Mouse (Mus musculus): Measurements from ENCODE around the gene Mier3. TPM values are rescaled to one million over a fixed set of nuclear protein-coding genes. Genes with fewer than 3 reads are reported as not detected.
"Not testable (repeated sequence)": the region's sequence is repeated elsewhere in the genome, so short reads cannot be mapped to it uniquely, and the experiment has no call there.

The Mier3 gene
- total and polyA plus RNA-seq, 3 experiments = 1.6 to 89.2 (median 68.6) TPM

- peaks cover 41% of the 10 kb centered on the region for H3K4me1 ChIP-seq (ENCODE audit: insufficient read depth, low read depth, low read length)
- no peak for TF ChIP-seq TAL1 (conservative IDR thresholded peaks at IDR 0.05; ENCODE audit: low read depth, low read length)
- TF ChIP-seq POLR2AphosphoS5 (IDR thresholded peaks at IDR 0.05; ENCODE audit: insufficient replicate concordance, low read depth, low read length) = no peak
- no peak for TF ChIP-seq GATA2 (IDR thresholded peaks at IDR 0.05; ENCODE audit: borderline replicate concordance, low read depth, low read length)
- no peak for TF ChIP-seq CTCF (IDR thresholded peaks at IDR 0.05; ENCODE audit: low read depth, low read length)
- no peak for TF ChIP-seq GATA1 (IDR thresholded peaks at IDR 0.05; ENCODE audit: borderline replicate concordance, low read length)
- H3K4me3 ChIP-seq (ENCODE audit: low read depth, low read length) = peak overlapping the region; percentile 86
- peaks cover 21% of the 10 kb centered on the region for H3K36me3 ChIP-seq (replicated peaks)
- H3K9me3 ChIP-seq (replicated peaks) = no peaks in the 10 kb centered on the region
- H3K27me3 ChIP-seq (ENCODE audit: insufficient read depth, low read length) = no peaks in the 10 kb centered on the region
- ATAC-seq (ENCODE audit: extremely low read depth, insufficient number of reproducible peaks, low FRiP score, poor library complexity, severe bottlenecking) (peak; percentile 47), DNase-seq (ENCODE audit: low spot score) (peak; percentile 94)
These were observed 5.1 kb downstream of the Mier3 start for GRCm38 (mm10) chr13:111685751-111686462.

GRCm38 (mm10) chr13:111686522-111687284 lies 5.9 kb downstream of the Mier3 start:
- Histone ChIP-seq H3K4me1 (ENCODE audit: insufficient read depth, low read depth, low read length) (peaks cover 41% of the 10 kb centered on the region), H3K4me3 (ENCODE audit: low read depth, low read length) (peak overlapping the region; percentile 86), H3K27me3 (ENCODE audit: insufficient read depth, low read length) (no peaks in the 10 kb centered on the region), H3K36me3 (replicated peaks) (peaks cover 28% of the 10 kb centered on the region), H3K9me3 (replicated peaks) (no peaks in the 10 kb centered on the region)
- ATAC-seq (ENCODE audit: extremely low read depth, insufficient number of reproducible peaks, low FRiP score, poor library complexity, severe bottlenecking) (no peak), DNase-seq (ENCODE audit: low spot score) (peak; percentile 46)
- no peak for TF ChIP-seq TAL1 (conservative IDR thresholded peaks at IDR 0.05; ENCODE audit: low read depth, low read length)
- TF ChIP-seq POLR2AphosphoS5 (IDR thresholded peaks at IDR 0.05; ENCODE audit: insufficient replicate concordance, low read depth, low read length) = no peak
- TF ChIP-seq CTCF (IDR thresholded peaks at IDR 0.05; ENCODE audit: low read depth, low read length) = no peak
- no peak for TF ChIP-seq GATA2 (IDR thresholded peaks at IDR 0.05; ENCODE audit: borderline replicate concordance, low read depth, low read length)
- no peak for TF ChIP-seq GATA1 (IDR thresholded peaks at IDR 0.05; ENCODE audit: borderline replicate concordance, low read length)

- H3K36me3 ChIP-seq (replicated peaks) = peaks cover 34% of the 10 kb centered on the region
- ATAC-seq (ENCODE audit: extremely low read depth, insufficient number of reproducible peaks, low FRiP score, poor library complexity, severe bottlenecking) (peak; percentile 74), DNase-seq (ENCODE audit: low spot score) (peak; percentile 74)
These were observed 6.6 kb downstream of the Mier3 start for GRCm38 (mm10) chr13:111687285-111687781.

GRCm38 (mm10) chr13:111703396-111703795 lies 22.6 kb downstream of the Mier3 start:
- H3K9me3 ChIP-seq (replicated peaks) = no peaks in the 10 kb centered on the region
- TF ChIP-seq GATA2 (IDR thresholded peaks at IDR 0.05; ENCODE audit: borderline replicate concordance, low read depth, low read length) (no peak), TAL1 (conservative IDR thresholded peaks at IDR 0.05; ENCODE audit: low read depth, low read length) (no peak), CTCF (IDR thresholded peaks at IDR 0.05; ENCODE audit: low read depth, low read length) (no peak), POLR2AphosphoS5 (IDR thresholded peaks at IDR 0.05; ENCODE audit: insufficient replicate concordance, low read depth, low read length) (no peak), GATA1 (IDR thresholded peaks at IDR 0.05; ENCODE audit: borderline replicate concordance, low read length) (no peak)
- no peak for ATAC-seq (ENCODE audit: extremely low read depth, insufficient number of reproducible peaks, low FRiP score, poor library complexity, severe bottlenecking)
- H3K27me3 ChIP-seq (ENCODE audit: insufficient read depth, low read length) = no peaks in the 10 kb centered on the region
- no peak for DNase-seq (ENCODE audit: low spot score)
- peaks cover 76% of the 10 kb centered on the region for H3K36me3 ChIP-seq (replicated peaks)
- H3K4me1 ChIP-seq (ENCODE audit: insufficient read depth, low read depth, low read length) = peaks cover 10% of the 10 kb centered on the region; the same call in 1 of the 2 replicates
- H3K4me3 ChIP-seq (ENCODE audit: low read depth, low read length) = no peak overlapping the region

More at GRCm38 (mm10) chr13:111687285-111687781, 6.6 kb downstream of the Mier3 start:
- Histone ChIP-seq H3K4me3 (ENCODE audit: low read depth, low read length) (peak overlapping the region; percentile 86), H3K4me1 (ENCODE audit: insufficient read depth, low read depth, low read length) (peaks cover 41% of the 10 kb centered on the region), H3K9me3 (replicated peaks) (no peaks in the 10 kb centered on the region), H3K27me3 (ENCODE audit: insufficient read depth, low read length) (no peaks in the 10 kb centered on the region)
- TF ChIP-seq CTCF (IDR thresholded peaks at IDR 0.05; ENCODE audit: low read depth, low read length) = no peak
- no peak for TF ChIP-seq POLR2AphosphoS5 (IDR thresholded peaks at IDR 0.05; ENCODE audit: insufficient replicate concordance, low read depth, low read length)
- TF ChIP-seq GATA1 (IDR thresholded peaks at IDR 0.05; ENCODE audit: borderline replicate concordance, low read length) = no peak
- no peak for TF ChIP-seq GATA2 (IDR thresholded peaks at IDR 0.05; ENCODE audit: borderline replicate concordance, low read depth, low read length)
- no peak for TF ChIP-seq TAL1 (conservative IDR thresholded peaks at IDR 0.05; ENCODE audit: low read depth, low read length)

GRCm38 (mm10) chr13:111703952-111704351 lies 23.2 kb downstream of the Mier3 start:
- H3K9me3 ChIP-seq (replicated peaks); H3K27me3 ChIP-seq (ENCODE audit: insufficient read depth, low read length); H3K4me3 ChIP-seq (ENCODE audit: low read depth, low read length); ATAC-seq (ENCODE audit: extremely low read depth, insufficient number of reproducible peaks, low FRiP score, poor library complexity, severe bottlenecking); DNase-seq (ENCODE audit: low spot score): not testable (repeated sequence)
- Histone ChIP-seq H3K4me1 (ENCODE audit: insufficient read depth, low read depth, low read length) (peaks cover 10% of the 10 kb centered on the region; the same call in 1 of the 2 replicates), H3K36me3 (replicated peaks) (peaks cover 81% of the 10 kb centered on the region)

- Histone ChIP-seq H3K36me3 (replicated peaks) (peaks cover 98% of the 10 kb centered on the region), H3K9me3 (replicated peaks) (no peaks in the 10 kb centered on the region), H3K27me3 (ENCODE audit: insufficient read depth, low read length) (no peaks in the 10 kb centered on the region), H3K4me3 (ENCODE audit: low read depth, low read length) (no peak overlapping the region), H3K4me1 (ENCODE audit: insufficient read depth, low read depth, low read length) (peaks cover 3% of the 10 kb centered on the region; the same call in 1 of the 2 replicates)
- no peak for ATAC-seq (ENCODE audit: extremely low read depth, insufficient number of reproducible peaks, low FRiP score, poor library complexity, severe bottlenecking)
- TF ChIP-seq CTCF (IDR thresholded peaks at IDR 0.05; ENCODE audit: low read depth, low read length) = no peak
- TF ChIP-seq POLR2AphosphoS5 (IDR thresholded peaks at IDR 0.05; ENCODE audit: insufficient replicate concordance, low read depth, low read length) = no peak
- no peak for TF ChIP-seq GATA2 (IDR thresholded peaks at IDR 0.05; ENCODE audit: borderline replicate concordance, low read depth, low read length)
- no peak for TF ChIP-seq TAL1 (conservative IDR thresholded peaks at IDR 0.05; ENCODE audit: low read depth, low read length)
- TF ChIP-seq GATA1 (IDR thresholded peaks at IDR 0.05; ENCODE audit: borderline replicate concordance, low read length) = no peak
- no peak for DNase-seq (ENCODE audit: low spot score)
These were observed 29.8 kb downstream of the Mier3 start for GRCm38 (mm10) chr13:111710531-111710930.

Measured in G1E (cell line).